Mouse (Mus musculus): ENCODE results near the gene Chst3.
"Not testable (repeated sequence)": the region's sequence is repeated elsewhere in the genome, so short reads cannot be mapped to it uniquely, and the experiment has no call there.

Gene Chst3

DNA sequence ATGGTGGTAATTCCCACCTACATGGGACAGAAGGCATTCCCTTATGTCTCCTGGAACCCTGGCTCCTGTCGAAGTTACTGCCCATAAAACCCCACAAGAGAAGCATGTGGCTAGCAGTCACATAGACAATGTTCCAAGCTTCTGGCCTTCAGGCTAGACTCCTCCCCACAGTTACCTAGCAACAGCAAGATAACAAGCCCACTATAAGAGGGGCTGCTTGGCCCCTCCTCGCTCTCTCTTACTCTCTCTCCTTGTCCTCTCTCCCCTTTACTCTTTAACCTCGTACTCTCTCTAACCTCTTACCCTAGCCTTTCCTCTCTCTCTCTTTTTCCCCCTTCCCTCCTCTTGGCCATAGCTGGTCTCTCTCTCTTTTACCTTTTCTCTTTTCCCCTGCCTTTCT lies 57.7 kb downstream of the Chst3 start:
- in situ Hi-C loops (cut with MboI, MseI), result not testable (repeated sequence)

DNA sequence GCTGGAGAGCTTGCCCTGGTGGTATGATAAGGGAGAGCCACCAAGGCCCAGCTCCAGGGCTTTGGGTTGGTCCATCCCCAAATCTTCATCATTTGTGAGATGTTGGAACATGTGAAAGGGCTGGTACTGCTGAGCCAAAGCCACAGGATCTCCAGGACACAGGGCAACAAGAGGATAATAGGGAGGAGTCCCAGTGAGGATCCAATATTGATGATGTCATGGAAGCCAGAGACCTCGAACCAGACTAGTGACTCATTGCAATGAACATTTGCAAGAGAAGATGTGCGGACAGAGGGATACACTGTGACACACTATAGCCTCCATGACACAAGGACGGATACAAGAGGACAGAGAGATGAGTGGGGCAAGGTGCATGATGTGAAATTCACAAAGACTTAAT lies 60.9 kb downstream of the Chst3 start:
- in situ Hi-C loops (cut with MboI, MseI), result no loop called here

DNA sequence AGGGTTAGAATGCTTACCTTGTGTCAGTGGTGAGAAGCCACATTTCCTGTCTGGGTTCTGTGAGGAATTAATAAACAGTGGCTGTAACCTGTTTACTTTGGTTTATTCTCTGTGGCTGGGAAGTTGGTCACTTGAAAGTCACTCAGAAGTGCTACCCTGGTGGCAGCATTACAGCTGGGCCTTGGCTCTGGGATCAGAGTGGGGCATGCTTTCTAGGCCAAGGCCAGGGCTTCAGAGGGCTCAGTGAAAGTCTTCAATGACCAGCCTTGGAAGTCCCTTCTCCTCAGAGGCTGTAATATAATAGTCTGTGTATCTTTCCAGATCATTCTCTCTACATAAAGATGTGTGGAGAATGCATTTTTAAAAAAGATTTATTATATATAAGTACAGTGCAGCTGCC lies 63.0 kb downstream of the Chst3 start:
- in situ Hi-C loops (cut with MboI, MseI), result no loop called here

DNA sequence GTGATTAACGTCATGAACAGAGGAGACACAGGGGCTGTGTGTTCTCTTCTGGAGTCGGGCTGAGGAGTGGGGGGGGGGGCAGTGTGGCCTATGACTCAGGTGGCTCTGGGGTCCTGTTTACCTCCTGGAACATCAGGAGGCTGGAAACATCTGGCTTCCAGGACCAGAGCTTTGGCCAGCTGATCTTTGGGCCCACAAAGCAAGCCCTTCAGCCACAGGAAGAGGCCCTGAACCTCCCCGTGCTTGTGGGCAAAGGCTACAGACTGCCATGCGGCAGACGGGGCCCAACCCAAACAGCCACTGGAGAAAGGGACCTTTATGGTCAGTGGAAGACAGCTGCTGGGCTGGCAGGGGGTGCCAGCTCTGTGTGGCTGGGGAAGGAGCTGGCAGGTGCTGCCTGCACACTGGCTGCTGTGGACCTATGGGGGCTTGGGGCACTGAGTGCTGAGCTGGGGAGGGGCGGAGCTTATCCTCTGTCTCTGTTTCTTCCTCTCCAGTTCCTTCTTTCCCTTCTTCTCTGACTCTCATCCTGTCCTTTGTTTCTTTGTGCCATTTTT lies 67.9 kb downstream of the Chst3 start:
- in situ Hi-C loops (cut with MboI, MseI), result loop anchor here (5.0 kb wide), 1 partner anchor 86 kb away; no protein-coding TSS in a partner anchor

DNA sequence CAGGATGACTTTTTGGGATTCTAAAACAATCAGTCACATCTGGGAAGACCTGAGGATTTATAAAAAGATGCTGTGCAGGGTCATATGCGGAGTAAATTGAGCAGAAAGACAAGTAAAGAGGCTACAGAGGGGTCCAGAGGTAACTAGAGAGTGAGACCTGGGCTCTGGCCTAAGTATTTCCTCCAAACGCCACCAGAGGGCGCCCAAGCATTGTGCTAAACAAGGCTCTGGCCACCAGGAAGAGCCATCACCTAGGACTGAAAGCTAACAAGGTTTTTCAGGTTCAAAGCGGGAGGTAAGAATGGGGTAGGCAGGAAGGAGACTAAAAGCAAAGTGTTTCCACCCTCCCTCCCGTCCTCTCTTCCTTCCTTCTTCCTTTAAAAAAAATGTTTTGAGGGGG lies 71.0 kb downstream of the Chst3 start:
- in situ Hi-C loops (cut with MboI, MseI), result loop anchor here (5.0 kb wide), 1 partner anchor 44 kb away; no protein-coding TSS in a partner anchor

DNA sequence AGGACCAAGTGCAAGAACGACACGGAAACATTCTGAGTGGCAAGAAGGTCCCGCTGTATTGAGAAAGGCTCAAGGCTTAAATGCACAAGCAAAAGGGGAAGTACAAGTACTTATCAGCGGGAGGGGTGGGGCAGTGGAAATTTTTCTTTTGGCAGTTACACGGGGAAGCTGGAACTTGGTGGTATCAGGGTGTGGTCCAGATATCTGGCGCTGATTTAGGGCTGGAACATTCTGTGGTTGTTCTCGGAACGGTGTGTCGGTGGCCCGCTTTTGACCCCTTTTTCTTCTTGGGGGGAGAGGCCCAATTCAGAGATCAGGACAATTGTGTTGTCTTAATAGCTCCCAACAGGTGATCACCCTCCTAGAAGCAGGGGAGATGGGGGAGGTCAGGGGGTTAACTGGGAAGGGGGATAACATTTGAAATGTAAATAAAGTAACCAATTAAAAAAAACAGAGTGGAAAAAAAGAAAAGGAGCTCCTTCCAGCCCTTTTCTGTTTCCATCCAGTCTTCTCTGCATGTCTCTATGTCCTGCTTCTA lies 71.5 kb downstream of the Chst3 start:
- in situ Hi-C loops (cut with MboI, MseI), result loop anchor here (5.0 kb wide), 1 partner anchor 45 kb away; no protein-coding TSS in a partner anchor

DNA sequence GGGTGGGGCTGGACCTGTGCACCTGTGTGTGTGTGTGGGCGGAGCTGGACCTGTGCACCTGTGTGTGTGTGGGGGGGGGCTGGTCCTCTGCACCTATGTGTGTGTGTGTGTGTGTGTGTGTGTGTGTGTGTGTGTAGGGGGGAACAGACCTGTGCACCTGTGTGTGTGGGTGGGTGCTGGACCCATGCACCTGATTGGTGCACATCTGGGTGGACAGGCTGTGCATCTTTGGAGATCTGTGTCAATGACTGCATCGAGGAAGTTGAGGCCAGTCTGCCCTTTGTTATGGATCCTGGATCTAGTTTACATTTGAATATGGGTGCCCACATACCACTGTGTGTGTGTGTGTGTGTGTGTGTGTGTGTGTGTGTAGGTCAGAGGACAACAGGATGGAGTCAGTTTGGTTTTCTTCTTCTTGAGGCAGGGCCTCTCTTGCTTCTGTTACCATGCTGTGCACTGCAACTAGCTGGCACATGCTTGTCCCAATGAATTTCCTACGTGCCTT lies 77.4 kb downstream of the Chst3 start:
- in situ Hi-C loops (cut with MboI, MseI), result no loop called here

DNA sequence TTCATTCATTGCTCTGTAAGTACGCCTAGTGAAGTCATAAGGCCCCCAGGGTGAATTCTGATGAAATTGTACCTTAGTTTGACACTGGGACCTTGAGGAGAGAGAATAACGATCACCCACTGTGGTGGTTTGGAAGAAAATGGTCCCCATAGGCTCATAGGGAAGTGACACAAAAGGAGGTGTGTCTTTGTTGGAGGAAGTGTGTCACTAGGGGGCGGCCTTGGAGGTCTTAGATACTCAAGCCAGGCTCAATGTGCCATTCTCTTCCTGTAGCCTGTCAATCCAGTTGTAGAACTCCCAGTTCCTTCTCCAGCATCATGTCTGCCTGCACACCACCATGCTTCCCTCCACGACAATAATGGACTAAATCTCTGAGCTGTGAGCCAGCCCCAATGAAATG lies 78.3 kb downstream of the Chst3 start:
- in situ Hi-C loops (cut with MboI, MseI), result no loop called here

DNA sequence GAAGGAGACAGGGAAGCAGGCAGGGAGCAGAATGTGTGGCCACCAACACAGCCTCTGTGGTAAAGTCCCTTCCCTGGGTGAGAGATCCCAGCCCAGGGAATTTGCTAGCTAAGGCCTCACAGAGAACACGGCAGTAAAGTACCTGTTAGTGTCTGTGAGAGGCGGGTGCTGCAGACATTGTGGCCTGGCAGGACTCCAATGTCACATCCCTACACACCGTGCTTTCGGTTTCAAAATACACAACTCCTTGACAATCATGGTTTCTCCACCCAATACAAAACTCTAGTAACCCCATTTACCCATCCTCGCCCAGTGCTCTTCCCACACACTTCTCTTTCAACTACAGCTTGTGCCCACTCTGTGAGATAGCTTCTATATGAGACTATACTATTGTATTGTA lies 80.4 kb downstream of the Chst3 start:
- in situ Hi-C loops (cut with MboI, MseI), result no loop called here

DNA sequence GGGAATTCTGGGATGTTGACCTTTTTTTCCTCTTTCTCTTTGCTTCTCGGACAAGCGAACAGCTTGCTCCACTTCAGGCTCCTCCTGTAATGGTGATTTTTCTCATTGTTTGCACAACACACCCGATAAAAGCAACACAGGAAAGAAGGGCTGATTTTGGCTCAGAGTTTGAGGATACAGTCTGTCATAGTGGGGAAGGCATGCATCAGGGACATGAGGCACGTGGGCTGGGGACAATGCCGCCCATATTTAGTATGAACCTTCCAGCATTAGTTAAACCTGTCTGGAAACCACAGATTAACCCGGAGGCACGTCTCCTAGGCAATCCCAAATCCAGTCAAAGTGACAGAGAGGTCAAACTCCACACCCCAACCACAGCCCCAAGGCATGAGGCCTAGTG lies 82.1 kb downstream of the Chst3 start:
- in situ Hi-C loops (cut with MboI, MseI), result no loop called here

DNA sequence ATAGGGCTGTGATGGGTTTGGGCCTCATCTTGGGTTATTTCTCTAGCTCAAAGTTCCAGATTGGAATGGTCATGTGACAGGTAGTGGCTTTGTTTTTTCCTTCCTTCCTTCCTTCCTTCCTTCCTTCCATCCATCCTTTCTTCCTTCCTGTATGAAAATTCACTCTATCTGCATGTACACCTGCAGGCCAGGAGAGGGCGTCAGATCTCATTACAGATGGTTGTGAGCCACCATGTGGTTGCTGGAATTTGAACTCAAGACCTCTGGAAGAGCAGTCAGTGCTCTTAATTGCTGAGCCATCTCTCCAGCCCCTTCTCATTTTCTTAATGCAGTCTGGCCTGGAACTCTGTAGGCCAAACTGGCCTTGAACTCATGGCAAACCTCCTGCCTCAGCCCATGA lies 83.0 kb downstream of the Chst3 start:
- in situ Hi-C loops (cut with MboI, MseI), result not testable (repeated sequence)

DNA sequence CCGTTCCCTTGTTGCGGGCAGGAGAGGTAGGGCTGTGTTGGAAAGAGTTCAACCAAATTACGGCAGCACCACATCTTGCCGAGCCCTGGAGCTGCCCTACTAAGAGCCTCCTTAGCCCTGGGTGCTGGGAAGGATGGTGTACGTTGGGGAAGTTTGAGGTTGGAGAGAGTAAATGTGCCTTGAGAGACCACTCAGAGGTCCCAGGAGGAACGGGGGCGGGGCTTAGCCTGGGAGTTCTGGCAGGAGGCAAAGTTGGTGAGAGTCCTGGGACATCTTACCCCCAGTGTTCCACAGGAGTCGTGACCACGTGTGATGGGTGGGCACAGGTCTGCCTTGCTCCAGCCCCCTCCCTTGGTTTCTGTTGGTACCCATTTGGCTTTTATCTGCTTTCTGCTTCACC lies 84.9 kb downstream of the Chst3 start:
- in situ Hi-C loops (cut with MboI, MseI), result no loop called here

DNA sequence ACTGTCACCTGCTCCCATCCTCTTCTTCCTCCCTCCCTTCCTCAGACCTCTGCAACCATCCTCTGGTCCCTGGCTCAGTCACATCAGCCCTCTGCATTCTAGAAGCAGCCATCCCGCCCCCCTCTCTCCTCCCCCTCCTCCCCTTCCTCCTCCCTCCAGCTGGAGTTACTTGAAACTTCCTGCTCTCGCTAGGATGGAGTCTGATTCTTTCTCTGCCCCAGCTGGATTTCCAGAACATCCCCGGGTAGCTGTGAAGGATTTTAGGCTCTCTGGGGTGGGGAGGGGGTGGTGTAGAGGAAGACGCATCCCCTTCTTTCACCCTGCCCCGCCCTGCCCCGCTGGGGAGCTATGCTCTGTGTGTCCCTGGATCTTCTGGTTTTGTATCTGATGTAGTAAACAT lies 85.6 kb downstream of the Chst3 start:
- in situ Hi-C loops (cut with MboI, MseI), result no loop called here
